Mouse (Mus musculus) ES-E14 (cell line): ENCODE measurements around the gene Cdc14a.

Experiments used
- CHD2 ChIP-seq: IDR thresholded peaks from 2 replicates; pipeline ENCODE4 v1.6.1; 2014; ENCODE audit warnings: mild to moderate bottlenecking, low read depth, low read length, inconsistent platforms
- HCFC1 ChIP-seq: IDR thresholded peaks from 2 replicates; pipeline ENCODE4 v1.6.1; 2012; ENCODE audit warnings: low read length, inconsistent platforms, borderline replicate concordance; ENCODE audit not compliant: insufficient read depth
- MAFK ChIP-seq: IDR thresholded peaks from 2 replicates; pipeline ENCODE4 v1.6.1; 2014; ENCODE audit warnings: mild to moderate bottlenecking, low read depth, low read length, inconsistent platforms; ENCODE audit not compliant: insufficient read depth
- ZC3H11A ChIP-seq: IDR thresholded peaks from 2 replicates; pipeline ENCODE4 v1.6.1; 2012; ENCODE audit warnings: low read depth, mild to moderate bottlenecking, inconsistent platforms, low read length, borderline replicate concordance
- ZNF384 ChIP-seq: IDR thresholded peaks from 2 replicates; pipeline ENCODE4 v1.6.1; 2012; ENCODE audit warnings: low read depth, low read length, inconsistent platforms

GRCm38 (mm10) chr3:116442788-116443187 lies 19.0 kb upstream of the Cdc14a start:
- TF ChIP-seq MAFK = no peak
- TF ChIP-seq CHD2 = no peak
- TF ChIP-seq ZC3H11A = no peak
- 0 out of 2 replicates have a peak, but pooled peaks have one; percentile 26 for TF ChIP-seq ZNF384
- TF ChIP-seq HCFC1 = no peak
